Mouse (Mus musculus): Measurements from ENCODE around the gene Akr1e1. TPM values are rescaled to one million over a fixed set of nuclear protein-coding genes. Genes with fewer than 3 reads are reported as not detected.

Gene Akr1e1
- total RNA-seq (2021) (10 to 100 TPM; 17.1 to 17.9 TPM), polyA plus RNA-seq (2012; rRNA removed) (4.9 and 8.2 TPM in 2 replicates)
- long read RNA-seq, transcript Akr1e1-201 (10 exons, 3,463 nt), result major isoform, 18 of 24 reads
- long read RNA-seq, partial matches to known transcripts, result 3 of 24 reads
- long read RNA-seq, other reads (novel, unspliced or antisense), result 1 of 24 reads

- no peaks in the 10 kb centered on the region for H3K36me3 ChIP-seq (ENCODE audit: control insufficient read depth, insufficient read depth, low read length)
- TF ChIP-seq EP300 (IDR thresholded peaks at IDR 0.05; ENCODE audit: insufficient read depth, low read depth, low read length) (0 out of 2 replicates have a peak, but pooled peaks have one; percentile 24), CTCF (IDR thresholded peaks at IDR 0.05) (no peak), POLR2A (IDR thresholded peaks at IDR 0.05; ENCODE audit: insufficient read depth, low read depth, low read length) (peak; percentile 88)
- intact Hi-C loops (cut with DNase I), result no loop called here
- H3K4me3 ChIP-seq, result peak within 1 kb of the TSS; percentile 88
- H3K79me2 ChIP-seq (replicated peaks; ENCODE audit: control insufficient read depth, insufficient read depth, low read length), result no peaks in the 10 kb centered on the region
- peak; percentile 85 to 92 for DNase-seq
- peak within 1 kb of the TSS; percentile 83 for H3K27ac ChIP-seq
- H3K9ac ChIP-seq (ENCODE audit: low read depth, low read length), result peak within 1 kb of the TSS; percentile 53
- WGBS, result 1% methylated on average over 10 of the region's 10 CpGs
- no peaks in the 10 kb centered on the region for H3K27me3 ChIP-seq (ENCODE audit: control insufficient read depth, insufficient read depth, low read length)
- H3K4me1 ChIP-seq (ENCODE audit: control insufficient read depth, insufficient read depth, low read length), result no peaks in the 10 kb centered on the region
These were observed at the start of gene Akr1e1 for GRCm38 (mm10) chr13:4608961-4609409. Gene Akr1e1, minus strand, starts transcription at chr13:4609174.

GRCm38 (mm10) chr13:4658346-4658745 lies 49.4 kb upstream of the Akr1e1 start:
- Histone ChIP-seq H3K4me3 (no peak overlapping the region), H3K79me2 (replicated peaks; ENCODE audit: control insufficient read depth, insufficient read depth, low read length) (no peaks in the 10 kb centered on the region), H3K27ac (no peak overlapping the region), H3K36me3 (ENCODE audit: control insufficient read depth, insufficient read depth, low read length) (no peaks in the 10 kb centered on the region), H3K4me1 (ENCODE audit: control insufficient read depth, insufficient read depth, low read length) (no peaks in the 10 kb centered on the region), H3K9ac (ENCODE audit: low read depth, low read length) (no peak overlapping the region), H3K27me3 (ENCODE audit: control insufficient read depth, insufficient read depth, low read length) (no peaks in the 10 kb centered on the region)
- DNase-seq, result no peak
- no peak for TF ChIP-seq CTCF (IDR thresholded peaks at IDR 0.05)
- no peak for TF ChIP-seq EP300 (IDR thresholded peaks at IDR 0.05; ENCODE audit: insufficient read depth, low read depth, low read length)
- TF ChIP-seq POLR2A (IDR thresholded peaks at IDR 0.05; ENCODE audit: insufficient read depth, low read depth, low read length), result no peak
- intact Hi-C loops (cut with DNase I), result no loop called here
- 87% methylated on average over 5 of the region's 5 CpGs for WGBS

DNA sequence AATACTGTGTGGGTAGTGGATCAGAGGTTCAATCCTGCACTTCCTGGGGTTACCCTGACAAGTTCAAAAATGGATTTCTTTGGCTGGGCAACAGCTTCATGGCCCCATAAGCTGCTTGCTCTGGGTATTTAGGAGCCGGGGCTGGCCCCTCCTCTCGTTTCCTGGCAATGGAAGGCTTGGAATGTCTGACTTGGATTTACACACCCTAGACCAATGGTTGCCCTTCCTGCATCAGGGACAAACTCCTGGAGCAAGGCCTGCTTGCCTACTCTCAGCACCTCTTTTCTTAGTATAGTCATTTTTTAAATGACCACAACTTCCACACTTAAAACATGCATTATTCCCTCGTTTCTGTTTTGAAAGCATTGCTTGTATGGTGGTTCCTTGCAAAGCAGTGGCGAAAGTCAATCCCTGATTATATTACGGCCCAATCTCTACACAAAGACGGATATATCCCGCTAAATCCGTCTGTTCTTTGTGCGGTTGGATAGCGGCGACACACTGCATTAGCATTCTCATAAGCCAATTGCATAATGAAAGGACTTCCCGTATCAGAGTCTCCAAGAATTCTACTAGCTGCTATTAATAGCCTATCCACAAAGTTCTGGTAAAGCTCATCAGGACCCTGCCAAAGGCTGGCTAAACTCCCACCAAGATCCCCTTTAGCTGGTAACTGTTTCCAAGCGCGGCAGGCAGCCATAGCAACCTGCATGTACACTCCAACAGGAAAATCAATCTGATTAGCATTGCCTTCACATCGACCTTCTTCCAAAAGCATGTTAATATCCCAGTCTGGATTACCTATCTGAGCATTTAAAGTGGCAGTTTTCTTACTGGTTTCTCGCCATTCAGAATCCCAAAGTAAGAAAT lies 47.5 kb upstream of the Akr1e1 start:
- DNase-seq, result no peak
- Histone ChIP-seq H3K4me1 (ENCODE audit: control insufficient read depth, insufficient read depth, low read length) (no peaks in the 10 kb centered on the region), H3K9ac (ENCODE audit: low read depth, low read length) (peak overlapping the region; percentile 39; the same call in 1 of the 2 replicates), H3K4me3 (no peak overlapping the region), H3K36me3 (ENCODE audit: control insufficient read depth, insufficient read depth, low read length) (no peaks in the 10 kb centered on the region), H3K27me3 (ENCODE audit: control insufficient read depth, insufficient read depth, low read length) (no peaks in the 10 kb centered on the region), H3K79me2 (replicated peaks; ENCODE audit: control insufficient read depth, insufficient read depth, low read length) (no peaks in the 10 kb centered on the region), H3K27ac (no peak overlapping the region)
- TF ChIP-seq POLR2A (IDR thresholded peaks at IDR 0.05; ENCODE audit: insufficient read depth, low read depth, low read length) (no peak), EP300 (IDR thresholded peaks at IDR 0.05; ENCODE audit: insufficient read depth, low read depth, low read length) (no peak), CTCF (IDR thresholded peaks at IDR 0.05) (no peak)
- intact Hi-C loops (cut with DNase I), result no loop called here
- 65% methylated on average over 16 of the region's 16 CpGs for WGBS

GRCm38 (mm10) chr13:4650190-4650589 lies 41.2 kb upstream of the Akr1e1 start:
- no peak for DNase-seq
- WGBS, result 62% methylated on average over 3 of the region's 3 CpGs
- Histone ChIP-seq H3K4me3 (no peak overlapping the region), H3K9ac (ENCODE audit: low read depth, low read length) (no peak overlapping the region), H3K27me3 (ENCODE audit: control insufficient read depth, insufficient read depth, low read length) (no peaks in the 10 kb centered on the region), H3K27ac (no peak overlapping the region), H3K79me2 (replicated peaks; ENCODE audit: control insufficient read depth, insufficient read depth, low read length) (no peaks in the 10 kb centered on the region), H3K4me1 (ENCODE audit: control insufficient read depth, insufficient read depth, low read length) (no peaks in the 10 kb centered on the region), H3K36me3 (ENCODE audit: control insufficient read depth, insufficient read depth, low read length) (no peaks in the 10 kb centered on the region)
- intact Hi-C loops (cut with DNase I), result no loop called here
- TF ChIP-seq EP300 (IDR thresholded peaks at IDR 0.05; ENCODE audit: insufficient read depth, low read depth, low read length) (no peak), POLR2A (IDR thresholded peaks at IDR 0.05; ENCODE audit: insufficient read depth, low read depth, low read length) (no peak), CTCF (IDR thresholded peaks at IDR 0.05) (no peak)

DNA sequence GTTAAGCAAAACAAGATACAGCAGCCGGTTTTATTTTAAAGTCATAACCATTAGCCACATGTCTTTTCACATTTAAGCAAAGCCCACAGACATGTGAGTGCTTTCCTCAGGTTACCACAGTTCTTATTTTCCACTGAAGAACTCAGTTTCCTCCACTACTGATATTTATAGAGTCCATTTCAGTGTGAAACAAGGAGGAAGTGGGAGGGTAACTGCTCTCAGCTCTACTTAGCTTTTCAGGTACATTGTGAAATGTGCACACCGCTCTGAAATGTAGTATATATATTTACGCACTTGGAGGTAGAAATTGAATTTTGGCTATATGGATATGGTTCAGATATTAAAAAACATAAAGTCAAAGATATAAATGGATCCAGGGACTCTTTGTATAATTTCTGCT lies 36.3 kb upstream of the Akr1e1 start:
- intact Hi-C loops (cut with DNase I), result no loop called here
- WGBS, result 95% methylated on average over 3 of the region's 3 CpGs
- Histone ChIP-seq H3K27ac (no peak overlapping the region), H3K4me3 (no peak overlapping the region), H3K36me3 (ENCODE audit: control insufficient read depth, insufficient read depth, low read length) (no peaks in the 10 kb centered on the region), H3K4me1 (ENCODE audit: control insufficient read depth, insufficient read depth, low read length) (no peaks in the 10 kb centered on the region), H3K27me3 (ENCODE audit: control insufficient read depth, insufficient read depth, low read length) (no peaks in the 10 kb centered on the region), H3K79me2 (replicated peaks; ENCODE audit: control insufficient read depth, insufficient read depth, low read length) (no peaks in the 10 kb centered on the region), H3K9ac (ENCODE audit: low read depth, low read length) (no peak overlapping the region)
- no peak for TF ChIP-seq POLR2A (IDR thresholded peaks at IDR 0.05; ENCODE audit: insufficient read depth, low read depth, low read length)
- no peak for TF ChIP-seq EP300 (IDR thresholded peaks at IDR 0.05; ENCODE audit: insufficient read depth, low read depth, low read length)
- TF ChIP-seq CTCF (IDR thresholded peaks at IDR 0.05), result no peak
- no peak for DNase-seq

DNA sequence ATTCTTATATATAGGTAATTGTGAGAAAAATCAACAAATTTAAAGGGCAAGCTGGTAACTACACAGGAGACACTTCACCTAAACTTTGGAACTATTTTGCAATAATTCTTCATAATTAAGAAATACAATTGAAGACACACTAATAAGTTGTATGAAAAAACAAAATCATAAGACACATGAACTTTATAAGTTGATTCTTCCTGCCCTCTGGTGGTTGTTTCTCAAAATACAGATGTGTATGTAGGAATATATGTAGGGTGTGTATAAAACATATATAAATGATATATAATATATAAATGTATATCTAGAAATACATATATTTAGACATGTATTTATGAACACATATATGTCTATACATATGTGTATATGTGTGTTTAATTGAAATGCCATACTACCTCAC lies 1.9 kb upstream of the Akr1e1 start:
- TF ChIP-seq POLR2A (IDR thresholded peaks at IDR 0.05; ENCODE audit: insufficient read depth, low read depth, low read length) (no peak), CTCF (IDR thresholded peaks at IDR 0.05) (peak; percentile 63), EP300 (IDR thresholded peaks at IDR 0.05; ENCODE audit: insufficient read depth, low read depth, low read length) (no peak)
- no peak overlapping the region for H3K27ac ChIP-seq
- H3K9ac ChIP-seq (ENCODE audit: low read depth, low read length), result no peak overlapping the region
- intact Hi-C loops (cut with DNase I), result loop anchor here (10.0 kb wide), 1 partner anchor 476 kb away; no protein-coding TSS in a partner anchor
- no peak for DNase-seq
- H3K36me3 ChIP-seq (ENCODE audit: control insufficient read depth, insufficient read depth, low read length), result no peaks in the 10 kb centered on the region
- H3K4me3 ChIP-seq, result no peak overlapping the region
- H3K27me3 ChIP-seq (ENCODE audit: control insufficient read depth, insufficient read depth, low read length), result no peaks in the 10 kb centered on the region
- no peaks in the 10 kb centered on the region for H3K4me1 ChIP-seq (ENCODE audit: control insufficient read depth, insufficient read depth, low read length)
- H3K79me2 ChIP-seq (replicated peaks; ENCODE audit: control insufficient read depth, insufficient read depth, low read length), result no peaks in the 10 kb centered on the region

Measured in heart, adult 2 months (tissue).